Mouse (Mus musculus): ENCODE measurements around the gene Map4k4.

The Map4k4 gene

DNA sequence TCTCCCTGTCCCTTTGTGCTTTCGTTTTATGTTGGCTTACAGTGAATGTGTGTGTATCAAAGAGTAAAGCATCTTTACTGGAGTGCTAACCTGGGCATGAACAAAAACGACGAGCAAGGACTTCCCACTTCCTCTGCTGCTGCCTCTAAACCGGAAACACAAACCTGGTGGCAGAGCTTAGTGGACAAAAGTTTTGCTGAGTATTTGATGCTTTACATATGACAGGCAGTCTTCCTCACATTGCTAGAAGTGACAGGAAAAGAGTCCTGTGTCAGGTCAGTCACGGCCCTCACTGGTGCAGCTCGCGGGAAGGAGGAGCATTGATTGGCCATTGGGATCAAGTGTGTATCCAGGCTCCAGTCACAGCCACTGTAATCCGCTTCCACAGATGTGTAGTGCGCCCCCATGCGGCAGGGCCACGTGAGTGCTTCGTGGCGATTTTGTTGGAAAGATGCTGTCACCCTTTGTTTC lies 35.7 kb downstream of the Map4k4 start:
- DNase-seq (ENCODE audit: low read depth, low spot score): peak; percentile 49

DNA sequence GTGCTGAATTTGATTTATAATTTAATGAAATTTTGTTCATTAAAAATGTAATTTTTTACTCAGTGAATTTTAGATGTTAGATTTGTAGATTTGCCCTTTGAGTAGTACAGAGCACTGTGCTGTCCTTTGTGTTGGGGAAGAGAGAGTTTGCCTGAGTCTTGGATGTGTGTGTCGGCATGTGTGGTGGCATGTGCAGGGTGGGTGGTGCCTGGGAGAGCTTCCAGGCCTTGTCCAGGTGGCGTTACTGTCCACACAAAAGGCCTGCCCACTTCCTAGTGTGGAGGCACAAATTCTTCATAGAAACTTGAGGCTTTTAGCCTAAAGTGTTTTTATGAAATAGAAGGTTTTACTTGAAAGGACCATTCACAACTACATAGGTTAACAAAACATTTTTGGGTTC lies 36.2 kb downstream of the Map4k4 start:
- DNase-seq (ENCODE audit: low read depth, low spot score): no peak

DNA sequence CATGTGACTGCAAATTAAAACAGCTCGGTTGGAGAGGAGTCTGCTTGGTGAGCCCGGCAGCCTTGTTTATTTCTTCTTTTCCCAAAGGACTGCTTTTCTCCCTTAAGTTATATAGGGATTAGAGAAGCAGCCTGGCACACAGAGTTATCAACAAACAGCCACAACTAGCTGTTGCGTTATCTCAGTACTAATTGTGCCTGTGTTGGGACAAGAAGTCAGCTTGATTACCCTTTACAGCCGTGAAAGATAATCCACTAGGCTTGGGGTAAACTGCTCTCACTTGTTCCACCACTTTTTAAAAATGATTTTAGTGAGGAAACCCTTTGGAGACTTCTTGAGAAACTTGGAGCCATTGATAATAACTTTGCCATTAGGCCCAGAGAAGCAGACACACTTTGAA lies 36.9 kb downstream of the Map4k4 start:
- no peak for DNase-seq (ENCODE audit: low read depth, low spot score)

DNA sequence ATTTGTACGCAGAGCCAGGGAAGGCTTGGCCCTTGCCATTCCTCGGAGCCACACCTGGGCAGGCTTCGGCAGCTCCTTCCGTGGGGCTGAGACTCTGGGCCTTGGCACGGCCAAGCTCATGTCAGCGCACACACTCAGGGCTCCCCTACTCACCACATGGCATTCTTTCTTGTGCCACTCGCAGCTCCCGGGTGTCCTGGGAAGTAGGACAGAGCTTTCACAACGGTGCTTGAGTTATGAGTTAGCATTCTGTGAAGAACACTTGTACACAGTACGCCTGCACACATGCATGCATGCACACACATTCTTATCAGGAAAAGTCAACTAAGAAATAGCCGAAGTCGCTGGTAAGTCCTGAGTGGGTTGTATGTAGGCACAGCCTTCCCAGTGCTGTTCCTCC lies 38.7 kb downstream of the Map4k4 start:
- no peak for DNase-seq (ENCODE audit: low read depth, low spot score)

DNA sequence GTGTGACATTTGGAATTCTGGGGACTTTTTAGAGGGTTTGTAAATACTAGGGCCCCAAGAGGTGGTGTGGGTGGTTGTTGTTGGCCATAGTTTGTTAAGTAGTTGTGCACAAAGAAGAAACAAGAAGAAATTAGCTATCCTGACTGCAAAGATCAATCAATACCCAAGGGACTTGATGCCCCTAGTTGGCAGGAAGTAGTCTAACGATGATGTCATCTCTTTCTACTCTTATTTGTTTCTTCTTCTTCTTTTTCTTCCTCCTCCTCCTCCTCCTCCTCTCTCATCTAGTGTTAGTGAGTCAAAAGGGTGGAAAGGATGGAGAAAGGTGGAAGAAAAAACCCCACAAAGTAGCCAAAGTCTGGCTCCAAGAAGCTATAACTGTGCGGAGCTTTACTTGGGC lies 39.6 kb downstream of the Map4k4 start:
- DNase-seq (ENCODE audit: low read depth, low spot score): no peak

DNA sequence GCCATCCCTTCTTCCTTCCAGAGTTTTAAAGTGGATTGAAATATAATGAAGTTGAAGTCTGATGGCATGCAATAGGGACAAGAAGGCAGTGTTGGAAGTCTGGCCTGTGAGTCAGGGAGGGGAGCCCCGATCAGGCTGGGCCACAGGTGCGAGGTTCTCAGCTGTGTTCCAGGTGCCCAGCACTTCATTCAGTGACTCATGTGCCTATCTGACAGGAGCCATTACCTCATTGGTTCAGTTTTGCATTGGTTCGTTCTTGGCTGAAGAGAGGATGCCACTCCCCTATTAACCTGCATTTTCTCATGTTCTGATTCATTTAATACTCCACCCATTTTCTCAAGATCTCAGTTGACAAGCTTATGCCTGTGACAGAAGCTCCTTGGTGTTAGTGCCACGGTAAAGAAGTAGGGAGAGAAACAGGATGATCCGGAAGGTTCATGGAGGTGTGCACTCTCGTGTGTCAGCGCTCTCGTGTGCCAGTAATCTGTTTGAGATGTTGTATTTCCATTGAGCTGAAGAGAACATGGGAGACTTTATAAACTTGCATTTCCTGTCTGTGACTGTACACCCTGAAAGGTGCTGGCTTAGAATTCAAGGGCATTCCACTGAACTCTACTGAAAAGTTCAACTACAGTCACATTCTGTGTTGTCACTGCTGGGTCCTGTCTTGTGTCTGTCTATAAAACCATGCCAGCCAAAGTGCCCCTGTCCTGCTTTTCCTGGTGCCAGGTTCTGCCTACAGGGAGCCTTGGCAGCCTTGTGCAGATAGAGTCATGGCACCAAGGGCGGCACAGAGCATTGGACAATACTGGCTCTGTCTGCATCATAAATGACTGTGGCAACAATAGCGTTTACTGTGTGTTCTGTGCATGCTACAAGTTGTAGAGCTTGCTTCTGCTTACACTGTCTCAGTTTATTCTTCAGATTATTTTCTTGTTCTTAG lies 40.8 kb downstream of the Map4k4 start:
- DNase-seq (ENCODE audit: low read depth, low spot score): no peak

DNA sequence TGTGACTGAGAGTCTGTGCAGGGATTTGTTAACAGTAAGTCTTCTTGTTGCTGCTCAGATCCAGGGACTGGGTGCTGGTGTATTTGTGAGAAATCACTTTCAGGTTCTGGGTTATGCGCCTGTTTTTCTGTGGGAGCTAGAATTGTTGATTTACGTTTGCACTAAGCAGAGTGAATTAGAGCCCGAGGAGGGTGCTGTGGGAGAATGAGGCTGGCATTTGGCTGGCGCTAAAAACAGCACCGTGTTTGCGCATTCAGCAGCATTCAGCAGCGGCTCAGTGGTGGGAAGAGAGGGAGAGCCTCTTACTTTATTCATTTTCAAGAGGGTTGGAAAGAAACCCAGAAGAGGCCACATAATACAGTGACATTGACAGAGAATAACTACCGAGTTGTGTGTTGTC lies 42.2 kb downstream of the Map4k4 start:
- no peak for DNase-seq (ENCODE audit: low read depth, low spot score)

DNA sequence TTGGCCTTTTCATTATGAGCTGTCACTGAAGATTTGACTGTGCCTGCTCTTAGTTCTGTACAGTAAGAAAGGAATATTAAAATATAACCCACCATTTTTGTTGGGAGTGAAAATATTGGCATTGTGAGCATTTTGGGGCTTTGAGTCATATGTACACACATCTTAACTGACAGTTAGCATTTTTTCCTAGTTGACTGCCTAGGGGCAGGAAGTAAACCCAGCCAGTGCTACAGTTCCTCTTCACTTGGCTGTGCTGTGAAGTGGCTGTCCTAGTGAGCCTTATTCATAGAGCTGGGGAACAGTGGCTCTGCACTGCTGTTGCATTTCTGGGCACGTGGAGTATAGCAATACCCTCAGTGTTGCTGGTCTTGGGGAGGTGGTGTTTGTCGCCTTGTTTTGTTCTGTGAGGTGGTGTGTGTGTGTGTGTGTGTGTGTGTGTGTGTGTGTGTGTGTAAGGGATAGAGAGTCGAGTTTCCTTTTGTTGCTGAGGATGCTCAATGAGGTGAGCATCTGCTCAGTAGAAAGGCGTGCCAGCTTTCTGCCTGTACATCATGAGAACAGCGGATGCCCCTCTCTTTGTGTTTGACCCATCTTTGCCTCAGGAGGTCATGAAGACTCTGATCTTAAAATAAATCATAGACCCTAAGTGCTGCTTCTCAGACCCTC lies 43.7 kb downstream of the Map4k4 start:
- no peak for DNase-seq (ENCODE audit: low read depth, low spot score)

DNA sequence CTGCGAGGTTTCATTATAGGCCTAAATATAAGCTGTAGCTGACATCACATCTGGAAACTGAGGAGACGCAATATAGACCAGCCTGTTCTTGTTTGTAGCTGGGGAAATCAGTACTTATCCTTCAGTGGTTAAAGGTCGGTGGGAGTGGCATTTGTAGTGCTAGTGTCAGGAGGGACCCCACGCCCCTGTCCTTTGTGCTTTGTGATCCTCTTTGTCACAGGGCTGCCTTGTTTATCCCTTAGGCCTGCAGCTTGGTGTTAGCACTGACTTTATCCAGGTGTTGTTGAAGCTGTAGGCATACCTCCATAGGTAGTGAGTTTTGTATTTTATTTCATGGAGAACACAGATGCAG lies 44.2 kb downstream of the Map4k4 start:
- no peak for DNase-seq (ENCODE audit: low read depth, low spot score)

DNA sequence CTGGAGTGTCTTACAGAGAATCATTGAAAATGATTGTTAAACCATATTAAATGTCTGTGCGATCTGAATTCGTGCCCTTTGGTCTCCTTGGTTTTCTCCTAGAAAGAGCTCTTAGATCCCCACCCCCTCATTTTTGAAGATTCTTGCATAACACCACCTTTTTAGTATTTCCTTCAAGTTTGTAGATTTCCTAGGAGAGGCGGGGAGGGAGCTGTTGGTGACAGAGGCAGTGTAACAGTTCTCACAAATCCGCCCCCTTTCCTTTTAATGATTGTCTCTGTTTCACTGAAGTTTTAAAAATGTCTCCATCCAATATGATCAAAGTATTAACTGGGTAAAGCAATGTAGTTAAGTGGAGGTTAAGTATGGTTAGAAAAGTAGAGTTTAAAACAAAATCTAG lies 45.7 kb downstream of the Map4k4 start:
- DNase-seq (ENCODE audit: low read depth, low spot score): no peak

DNA sequence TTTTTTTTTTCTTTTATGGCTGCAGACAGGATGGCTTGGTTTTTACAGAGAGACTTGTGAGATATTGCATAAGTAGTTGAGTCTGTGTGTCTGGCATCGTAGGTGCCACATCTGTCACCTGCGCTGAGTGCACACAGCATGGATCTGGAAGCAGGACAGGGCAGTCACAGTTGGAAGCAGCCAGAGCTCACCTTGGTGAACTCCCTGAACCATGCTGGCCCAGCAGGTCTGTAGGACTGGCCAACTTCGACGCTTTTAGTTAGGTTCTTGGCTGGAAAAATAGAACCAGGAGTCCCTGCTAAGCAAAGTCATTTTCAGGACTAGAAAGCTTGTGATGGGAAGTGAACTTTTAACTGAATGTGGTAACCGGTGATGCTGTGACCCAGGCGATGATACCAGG lies 46.5 kb downstream of the Map4k4 start:
- DNase-seq (ENCODE audit: low read depth, low spot score): no peak

DNA sequence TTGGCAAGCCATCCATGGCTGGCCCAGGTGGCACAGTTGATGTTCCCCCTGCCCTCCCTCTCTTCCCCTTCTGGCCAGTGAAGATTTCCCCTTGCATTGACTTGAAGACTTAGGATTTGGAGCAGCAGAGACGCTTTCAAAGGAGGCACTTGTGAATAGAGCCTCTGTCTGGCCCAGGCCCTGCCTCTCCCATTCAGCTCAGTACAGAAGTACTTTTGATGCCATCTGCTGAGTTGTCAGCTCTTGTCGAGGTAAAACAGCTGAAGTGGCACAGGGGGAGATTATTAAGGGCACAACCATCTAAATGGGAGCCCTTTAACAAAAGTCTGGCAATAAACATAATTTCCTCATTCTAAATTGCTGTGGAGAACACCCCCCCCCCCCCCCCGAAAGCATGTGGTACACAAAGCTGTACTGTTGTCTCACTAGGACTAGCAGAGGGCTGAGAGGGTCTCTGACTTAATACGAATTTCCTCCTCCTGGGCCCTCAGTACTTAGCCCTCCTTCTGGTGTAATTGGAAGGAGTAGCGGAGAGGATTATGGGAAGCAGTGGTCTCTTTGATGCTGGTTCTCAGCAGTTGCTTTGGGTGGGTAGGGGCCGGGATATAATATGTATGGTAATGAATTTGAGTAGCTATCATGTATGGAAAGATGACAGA lies 47.1 kb downstream of the Map4k4 start:
- DNase-seq (ENCODE audit: low read depth, low spot score): no peak

DNA sequence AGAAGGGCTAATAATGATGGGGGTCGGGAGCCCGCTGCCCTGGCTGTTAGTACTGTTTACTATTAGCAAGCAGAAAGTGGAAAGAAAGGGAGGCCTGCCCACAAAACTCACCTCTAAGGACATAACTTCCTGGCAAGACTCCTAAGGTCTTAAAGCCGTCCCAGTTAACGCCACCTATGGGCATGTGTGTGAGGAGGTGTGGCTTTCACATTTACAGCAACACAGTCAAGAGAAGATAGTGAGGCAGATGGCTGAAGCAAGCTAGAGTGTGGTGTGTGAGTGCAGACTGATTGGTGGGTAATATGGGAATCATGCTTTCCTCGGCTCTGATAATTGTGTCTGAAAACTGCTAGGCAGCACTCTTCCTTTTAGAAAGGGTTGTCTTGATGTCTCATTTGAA lies 48.5 kb downstream of the Map4k4 start:
- no peak for DNase-seq (ENCODE audit: low read depth, low spot score)

DNA sequence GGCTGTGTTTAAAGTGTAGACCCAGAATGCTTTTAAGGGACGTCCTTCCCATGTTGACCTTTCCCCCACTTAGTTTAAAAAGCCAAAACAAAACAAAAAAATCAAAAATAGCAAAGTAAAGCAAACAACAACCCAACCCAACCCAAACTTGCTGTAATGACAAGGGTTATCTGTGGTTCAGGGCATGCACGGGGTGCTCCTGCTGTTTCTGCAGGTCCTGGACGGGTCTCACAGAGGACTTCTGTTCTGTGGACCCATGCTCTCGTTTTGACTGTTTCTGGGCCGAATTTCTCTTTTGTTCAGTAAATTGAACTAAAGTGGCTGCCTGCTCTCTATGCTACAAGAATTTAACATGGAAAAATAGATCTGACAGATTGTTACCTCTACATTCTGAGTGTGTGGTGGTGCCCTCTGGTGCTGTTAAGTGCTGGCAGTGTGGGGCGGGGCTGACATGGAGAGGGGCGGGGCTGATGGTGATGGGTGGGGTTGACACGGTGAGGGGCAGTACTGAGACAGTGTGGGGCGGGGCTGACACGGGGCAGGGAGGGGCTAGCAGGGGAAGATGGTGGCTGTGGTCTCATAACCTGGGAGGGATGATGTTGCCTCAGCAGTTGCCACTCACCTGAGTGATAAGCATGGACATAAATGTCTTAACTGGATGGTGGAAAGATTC lies 49.2 kb downstream of the Map4k4 start:
- DNase-seq (ENCODE audit: low read depth, low spot score): peak; percentile 22

DNA sequence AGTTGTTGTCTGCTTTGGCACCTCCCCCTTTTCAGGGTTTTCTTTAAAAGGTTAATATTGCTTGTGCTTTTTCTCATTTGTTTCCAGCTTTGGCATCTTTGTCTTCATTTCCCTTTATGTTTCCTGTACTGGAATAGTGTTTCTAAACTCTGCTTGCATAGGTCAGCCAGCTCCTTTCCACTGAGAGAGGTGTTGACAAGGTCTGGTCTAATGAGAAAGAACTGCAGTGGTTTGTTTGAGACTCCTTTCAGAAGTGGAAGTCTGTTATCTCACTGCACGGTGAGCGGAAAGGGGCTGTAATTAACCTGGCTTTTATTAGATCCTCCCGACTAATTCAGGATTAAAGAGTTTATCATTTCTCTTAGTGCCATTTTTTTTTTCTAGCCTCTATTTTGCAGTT lies 49.9 kb downstream of the Map4k4 start:
- no peak for DNase-seq (ENCODE audit: low read depth, low spot score)

DNA sequence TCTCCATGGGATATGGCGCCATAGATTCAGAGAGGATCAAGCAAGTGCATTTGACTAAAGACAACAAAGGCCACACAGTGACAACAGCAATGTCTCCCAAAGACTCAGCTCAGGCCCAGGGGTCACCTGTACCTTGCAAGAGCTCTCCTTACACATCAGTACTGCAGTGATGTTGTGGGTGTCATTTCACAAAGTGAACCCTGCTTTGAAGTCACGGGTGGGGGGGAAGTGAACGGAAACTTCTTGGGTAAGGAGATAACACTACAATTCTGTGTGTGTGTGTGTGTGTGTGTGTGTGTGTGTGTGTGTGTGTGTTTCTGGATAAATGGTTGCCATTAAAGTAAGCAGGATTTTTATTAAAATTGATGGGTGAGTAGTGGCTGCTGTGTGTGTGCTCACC lies 53.9 kb downstream of the Map4k4 start:
- DNase-seq (ENCODE audit: low read depth, low spot score): no peak

DNA sequence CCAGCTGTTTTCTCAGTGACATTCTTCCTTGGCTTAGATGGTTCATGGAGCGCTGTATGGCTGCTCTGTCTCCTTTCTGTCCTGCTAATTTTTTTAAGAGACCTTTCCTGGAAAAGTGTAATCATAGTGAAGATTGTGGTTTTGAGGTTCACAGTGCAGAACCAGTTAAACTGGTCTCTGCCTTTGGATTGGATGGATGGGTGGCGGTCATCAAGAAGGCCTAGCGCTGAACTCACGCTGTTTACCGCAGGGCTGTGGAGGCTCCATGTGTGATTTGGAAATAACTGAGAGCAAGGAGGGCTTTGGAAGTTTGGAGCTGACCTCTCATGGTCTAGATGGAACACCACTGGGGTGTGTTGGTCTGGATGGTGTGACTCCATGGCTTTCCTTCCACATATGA lies 56.0 kb downstream of the Map4k4 start:
- no peak for DNase-seq (ENCODE audit: low read depth, low spot score)

DNA sequence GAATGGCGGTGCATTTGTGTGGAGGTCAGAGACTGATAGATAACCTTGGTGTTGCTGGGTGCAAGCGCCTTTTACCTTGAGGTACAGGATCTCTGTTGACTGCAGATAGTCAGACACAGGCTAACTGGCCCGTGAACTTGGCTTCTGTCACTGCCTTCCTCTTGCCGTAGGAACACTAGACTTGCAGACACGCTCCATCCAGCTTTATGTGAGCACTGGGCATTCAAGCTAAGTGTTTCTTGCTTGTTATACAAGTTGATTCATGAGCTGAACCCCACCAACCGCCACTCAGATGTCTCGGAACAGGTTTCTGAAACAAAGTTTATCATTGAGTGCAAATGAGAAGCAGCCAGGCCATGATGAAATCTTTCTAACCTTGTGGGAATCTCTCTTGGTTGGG lies 57.3 kb downstream of the Map4k4 start:
- no peak for DNase-seq (ENCODE audit: low read depth, low spot score)

DNA sequence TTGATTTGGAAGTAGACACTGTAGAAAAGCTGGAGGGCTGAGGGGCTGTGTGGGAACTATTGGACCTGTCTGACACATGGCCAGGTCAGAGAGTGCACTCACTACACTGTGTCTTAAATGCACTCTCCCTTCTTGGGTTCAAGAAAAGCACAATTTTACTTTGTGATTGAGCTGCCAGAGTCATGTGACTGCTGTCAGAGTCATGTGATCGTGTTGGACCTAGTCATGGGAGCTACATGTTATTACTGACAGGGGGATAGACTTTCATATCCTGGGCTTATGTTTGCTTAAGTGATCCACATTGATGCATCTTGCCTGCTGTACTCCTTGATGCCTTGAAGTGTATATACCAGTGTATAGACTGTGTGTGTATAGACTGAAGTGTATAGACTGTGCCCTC lies 59.9 kb downstream of the Map4k4 start:
- DNase-seq (ENCODE audit: low read depth, low spot score): no peak

DNA sequence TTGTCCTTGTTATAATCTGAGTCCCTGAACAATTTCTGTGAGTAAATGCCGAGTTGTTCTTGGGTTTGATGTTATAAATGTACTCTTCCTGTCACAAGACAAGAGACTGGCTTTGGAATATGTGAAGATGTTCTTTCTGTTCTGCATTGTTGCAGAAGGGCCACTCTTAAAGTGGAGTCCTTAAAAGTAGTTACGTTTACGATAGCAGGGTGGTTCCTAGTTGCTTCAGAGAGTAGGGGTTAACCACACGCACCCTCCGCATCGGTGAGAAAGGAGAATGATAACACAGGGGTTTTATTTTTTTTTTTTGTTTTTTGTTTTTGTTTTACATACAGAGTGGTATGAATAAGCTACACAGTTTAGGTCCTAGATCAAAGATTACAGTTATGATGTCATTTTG lies 60.4 kb downstream of the Map4k4 start:
- no peak for DNase-seq (ENCODE audit: low read depth, low spot score)

DNA sequence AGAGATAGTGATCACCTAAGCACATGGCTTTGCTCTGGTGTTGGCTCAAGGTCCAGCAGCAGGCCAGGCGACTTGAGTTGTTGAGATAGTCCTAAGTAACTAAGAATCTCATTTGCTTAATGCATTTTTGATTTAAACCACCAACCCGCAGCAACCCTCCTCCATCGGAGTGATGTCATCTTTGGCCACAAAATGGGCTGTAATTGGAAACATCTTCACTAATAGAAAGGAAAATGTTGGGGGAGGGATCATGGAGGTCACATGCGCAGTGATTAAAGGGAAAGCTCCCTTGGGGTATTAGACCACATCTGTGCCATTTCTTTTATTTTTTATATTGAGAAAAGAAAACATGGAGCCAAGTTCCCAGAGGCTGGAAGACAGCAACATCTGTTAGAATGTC lies 61.6 kb downstream of the Map4k4 start:
- no peak for DNase-seq (ENCODE audit: low read depth, low spot score)

DNA sequence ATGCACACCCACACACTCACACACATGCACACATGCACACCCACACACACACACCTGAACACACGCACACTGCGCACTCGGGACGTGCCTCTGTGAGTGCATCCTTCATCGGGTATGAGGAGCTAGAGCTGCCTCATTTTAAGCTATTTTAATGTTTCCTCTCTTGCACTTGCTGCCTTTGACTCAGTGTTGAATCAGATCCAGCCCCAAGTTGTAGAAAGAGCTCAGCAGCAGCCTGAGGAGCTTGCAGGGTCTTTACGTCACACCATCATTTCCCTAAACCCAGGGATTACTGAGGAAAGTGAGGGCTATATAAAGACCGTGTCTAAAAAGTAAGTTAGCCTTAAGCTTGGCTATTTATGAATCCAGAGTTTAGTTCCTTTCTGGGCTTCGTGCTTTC lies 62.1 kb downstream of the Map4k4 start:
- DNase-seq (ENCODE audit: low read depth, low spot score): no peak
